Mouse (Mus musculus) stomach, embryonic 15.5 days (tissue): Measurements from ENCODE around the gene Srm. TPM values are rescaled to one million over a fixed set of nuclear protein-coding genes. Genes with fewer than 3 reads are reported as not detected.

ENCODE experiments used
- ATAC-seq: fragments of 200-750 bp; cut with Nextera tagmentation; 2 replicates; pipeline ENCODE4 v1.8.0; 2017; ENCODE audit warnings: low read depth, moderate number of reproducible peaks, moderate TSS enrichment; ENCODE audit not compliant: insufficient read depth, low FRiP score
- H3K27ac ChIP-seq: fragments of 300-500 bp; sonication (generic); 2 replicates; pipeline ENCODE4 v1.5.1; 2015; ENCODE audit warnings: mild to moderate bottlenecking, inconsistent platforms
- H3K27me3 ChIP-seq: fragments of 300-500 bp; sonication (generic); replicated peaks from 2 replicates; pipeline ENCODE4 v1.6.1; 2015; ENCODE audit warnings: inconsistent platforms
- H3K36me3 ChIP-seq: fragments of 300-500 bp; sonication (generic); 2 replicates; pipeline ENCODE4 v1.6.1; 2015; ENCODE audit warnings: inconsistent platforms
- H3K4me1 ChIP-seq: fragments of 300-500 bp; sonication (generic); 2 replicates; pipeline ENCODE4 v1.6.1; 2015; ENCODE audit warnings: inconsistent platforms
- H3K4me2 ChIP-seq: fragments of 300-500 bp; sonication (generic); 2 replicates; pipeline ENCODE4 v1.6.1; 2015; ENCODE audit warnings: mild to moderate bottlenecking, inconsistent platforms
- H3K4me3 ChIP-seq: fragments of 300-500 bp; sonication (generic); replicated peaks from 2 replicates; pipeline ENCODE4 v1.5.1; 2015; ENCODE audit warnings: inconsistent platforms
- H3K9ac ChIP-seq: fragments of 300-500 bp; sonication (generic); 2 replicates; pipeline ENCODE4 v1.6.1; 2015; ENCODE audit warnings: inconsistent platforms
- H3K9me3 ChIP-seq: fragments of 300-500 bp; sonication (generic); 2 replicates; pipeline ENCODE4 v1.6.1; 2016; ENCODE audit warnings: inconsistent platforms
- WGBS: fragments of 180-500 bp; shearing (Covaris S2); methylation state at CpG from one replicate; pipeline ENCODE4 v1.1.7; 2015; 5-methylcytosine and 5-hydroxymethylcytosine counted together
- polyA plus RNA-seq: library from polyadenylated mRNA; unstranded; fragments of >200 nt; fragmentation: Nextera tagmentation; extraction: Ambion mirVana; gene quantifications from 2 replicates; pipeline ENCODE4 v1.2.1, GENCODE M21; 2015

Srm gene
- polyA plus RNA-seq, 1 experiment from 2014 or later = 222 TPM

DNA sequence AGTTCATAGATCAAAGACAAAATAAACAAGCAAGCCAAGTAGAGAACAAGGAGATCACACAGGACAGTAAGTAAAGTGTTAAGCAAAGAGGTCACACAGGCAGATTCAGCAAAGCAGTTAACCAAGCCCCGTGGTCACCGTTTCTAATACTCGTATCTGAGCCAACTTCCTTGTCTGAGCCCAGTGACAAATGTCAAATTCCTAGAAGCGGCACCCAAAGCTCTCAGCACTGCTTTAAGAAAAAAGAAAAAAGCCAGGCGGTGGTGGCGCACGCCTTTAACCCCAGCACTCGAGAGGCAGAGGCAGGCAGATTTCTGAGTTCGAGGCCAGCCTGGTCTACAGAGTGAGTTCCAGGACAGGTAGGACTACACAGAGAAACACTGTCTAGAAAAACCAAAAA, 4.7 kb upstream of the Srm start:
- H3K4me1 ChIP-seq = peaks cover 4% of the 10 kb centered on the region
- 60% methylated on average over 9 of the region's 9 CpGs for WGBS
- H3K36me3 ChIP-seq = peaks cover 12% of the 10 kb centered on the region; the same call in 1 of the 2 replicates
- no peak overlapping the region for H3K4me2 ChIP-seq
- no peak overlapping the region for H3K9ac ChIP-seq
- H3K27me3 ChIP-seq = no peaks in the 10 kb centered on the region
- no peaks in the 10 kb centered on the region for H3K9me3 ChIP-seq
- no peak overlapping the region for H3K27ac ChIP-seq
- H3K4me3 ChIP-seq = no peak overlapping the region
- ATAC-seq = no peak

DNA sequence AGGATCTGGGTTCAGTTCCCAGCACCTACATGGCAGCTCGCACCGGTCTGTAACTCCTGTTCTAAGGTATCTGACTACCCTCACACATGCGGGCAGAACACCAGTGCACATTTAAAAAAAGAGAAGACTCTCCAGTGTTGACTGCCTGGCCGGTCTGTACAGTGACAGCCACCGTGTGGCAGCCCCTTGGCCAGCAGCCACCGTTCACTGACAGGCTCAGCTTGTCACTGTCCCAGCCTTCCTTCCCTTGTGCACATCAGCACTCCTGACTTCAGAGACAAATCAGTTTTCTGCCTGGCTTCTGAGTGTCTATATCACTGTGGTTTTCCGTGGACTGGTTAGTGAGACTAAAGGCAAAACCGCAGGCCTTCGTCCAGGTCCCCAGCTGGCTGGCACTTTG, 2.5 kb upstream of the Srm start:
- Histone ChIP-seq H3K4me2 (no peak overlapping the region), H3K4me3 (no peak overlapping the region), H3K27me3 (no peaks in the 10 kb centered on the region), H3K36me3 (peaks cover 7% of the 10 kb centered on the region; the same call in 1 of the 2 replicates), H3K27ac (no peak overlapping the region), H3K9me3 (no peaks in the 10 kb centered on the region), H3K4me1 (peaks cover 12% of the 10 kb centered on the region), H3K9ac (no peak overlapping the region)
- WGBS = 77% methylated on average over 9 of the region's 9 CpGs
- no peak for ATAC-seq

DNA sequence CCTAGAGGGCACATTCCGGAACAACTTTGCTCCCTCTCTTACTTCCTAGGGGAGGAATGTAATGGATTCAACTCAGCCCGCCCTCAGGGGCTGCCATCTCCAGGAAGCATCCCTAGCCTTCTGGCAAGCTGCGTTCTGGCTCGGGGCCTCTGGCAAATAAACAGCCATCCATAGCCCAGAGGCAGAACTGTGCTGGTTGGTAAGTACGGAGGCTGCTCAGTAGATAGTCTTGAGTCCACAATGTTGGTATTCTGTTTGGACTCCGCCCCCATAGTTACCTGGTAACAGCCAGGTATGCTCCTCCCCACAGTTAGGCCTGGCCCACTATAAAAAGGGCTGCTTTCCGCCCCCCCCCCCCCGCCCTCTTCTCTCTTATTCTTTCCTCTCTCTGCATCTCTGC, 1.7 kb upstream of the Srm start:
- Histone ChIP-seq H3K27ac (no peak overlapping the region), H3K4me2 (no peak overlapping the region), H3K9ac (no peak overlapping the region), H3K9me3 (no peaks in the 10 kb centered on the region), H3K27me3 (no peaks in the 10 kb centered on the region), H3K36me3 (peaks cover 15% of the 10 kb centered on the region), H3K4me3 (no peak overlapping the region), H3K4me1 (peaks cover 12% of the 10 kb centered on the region)
- WGBS = 54% methylated on average over 8 of the region's 8 CpGs
- ATAC-seq = 0 out of 2 replicates have a peak, but pooled peaks have one; percentile 33

DNA sequence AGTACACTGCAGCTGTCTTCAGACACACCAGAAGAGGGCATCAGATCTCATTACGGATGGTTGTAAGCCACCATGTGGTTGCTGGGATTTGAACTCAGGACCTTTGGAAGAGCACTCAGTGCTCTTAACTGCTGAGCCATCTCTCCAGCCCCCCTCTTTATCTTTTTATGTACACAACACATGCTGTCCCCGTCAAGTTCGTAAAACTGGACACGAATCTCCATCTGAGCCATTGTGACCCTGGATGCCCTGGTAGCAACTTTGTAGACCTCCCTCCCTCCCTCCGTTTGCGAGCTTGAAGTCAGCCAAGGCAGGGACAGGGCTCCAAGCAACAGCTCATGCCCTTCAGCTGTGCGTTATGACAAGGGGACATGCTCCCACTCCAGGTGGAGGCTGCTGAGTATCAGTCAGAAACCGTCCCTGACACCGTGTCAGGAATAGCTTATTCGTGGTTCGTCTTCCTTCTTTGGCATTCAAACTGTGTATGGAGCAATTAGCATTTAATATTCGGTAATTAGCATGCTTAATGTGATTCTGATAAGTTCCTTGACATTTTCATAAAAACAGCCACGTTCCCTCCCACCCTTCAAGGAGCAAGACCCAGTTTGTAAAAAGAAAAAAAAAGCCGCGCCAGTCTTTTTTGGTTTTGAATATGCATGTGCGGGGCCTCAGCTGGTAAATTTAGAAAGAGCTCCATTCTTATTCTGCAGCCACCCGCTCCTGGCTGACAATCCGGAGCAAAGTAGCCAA, 707 bp upstream of the Srm start:
- H3K4me3 ChIP-seq = peak overlapping the region; percentile 100
- no peaks in the 10 kb centered on the region for H3K9me3 ChIP-seq
- ATAC-seq = no peak
- WGBS = 3% methylated on average over 18 of the region's 18 CpGs
- peaks cover 25% of the 10 kb centered on the region for H3K36me3 ChIP-seq
- H3K27ac ChIP-seq = peak overlapping the region; percentile 55
- H3K4me2 ChIP-seq = peak overlapping the region; percentile 87
- peaks cover 12% of the 10 kb centered on the region for H3K4me1 ChIP-seq
- H3K27me3 ChIP-seq = no peaks in the 10 kb centered on the region
- peak overlapping the region; percentile 10; the same call in 1 of the 2 replicates for H3K9ac ChIP-seq

DNA sequence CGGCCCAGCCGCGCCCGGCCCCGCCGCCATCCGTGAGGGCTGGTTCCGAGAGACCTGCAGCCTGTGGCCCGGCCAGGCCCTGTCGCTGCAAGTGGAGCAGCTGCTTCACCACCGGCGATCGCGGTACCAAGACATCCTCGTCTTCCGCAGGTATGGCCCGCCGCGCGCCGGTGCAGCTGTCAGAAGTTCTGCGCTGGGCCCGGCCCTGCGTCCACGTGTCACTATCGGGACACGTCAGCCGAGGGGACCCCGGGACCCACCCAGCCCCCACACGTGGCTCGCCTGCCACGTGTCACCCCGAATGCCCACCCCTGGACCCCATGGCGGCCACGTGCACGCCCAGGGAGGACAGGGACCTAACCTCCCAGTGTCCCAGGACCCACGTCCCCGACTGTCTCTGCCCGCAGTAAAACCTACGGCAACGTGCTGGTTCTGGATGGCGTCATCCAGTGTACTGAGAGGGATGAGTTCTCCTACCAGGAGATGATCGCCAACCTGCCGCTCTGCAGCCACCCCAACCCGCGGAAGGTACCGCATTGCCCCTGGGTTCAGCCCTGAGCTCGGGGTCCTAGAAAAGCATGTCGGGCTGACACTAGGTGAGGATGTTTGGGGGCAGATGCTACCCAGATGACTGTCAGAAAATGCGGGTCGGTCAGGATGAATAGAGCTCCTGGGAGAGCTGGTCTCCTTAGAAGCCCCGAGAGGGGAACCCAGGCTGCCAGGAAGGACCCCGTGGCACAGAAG, 506 bp downstream of the Srm start:
- peaks cover 37% of the 10 kb centered on the region for H3K36me3 ChIP-seq
- under 1% methylated on average over 52 of the region's 53 CpGs for WGBS
- H3K9me3 ChIP-seq = no peaks in the 10 kb centered on the region
- H3K4me3 ChIP-seq = peak overlapping the region; percentile 100
- H3K4me2 ChIP-seq = peak overlapping the region; percentile 87
- no peaks in the 10 kb centered on the region for H3K27me3 ChIP-seq
- H3K4me1 ChIP-seq = peaks cover 12% of the 10 kb centered on the region
- ATAC-seq = peak; percentile 5; the same call in 1 of the 2 replicates
- H3K9ac ChIP-seq = peak overlapping the region; percentile 92
- H3K27ac ChIP-seq = peak overlapping the region; percentile 44; the same call in 1 of the 2 replicates

DNA sequence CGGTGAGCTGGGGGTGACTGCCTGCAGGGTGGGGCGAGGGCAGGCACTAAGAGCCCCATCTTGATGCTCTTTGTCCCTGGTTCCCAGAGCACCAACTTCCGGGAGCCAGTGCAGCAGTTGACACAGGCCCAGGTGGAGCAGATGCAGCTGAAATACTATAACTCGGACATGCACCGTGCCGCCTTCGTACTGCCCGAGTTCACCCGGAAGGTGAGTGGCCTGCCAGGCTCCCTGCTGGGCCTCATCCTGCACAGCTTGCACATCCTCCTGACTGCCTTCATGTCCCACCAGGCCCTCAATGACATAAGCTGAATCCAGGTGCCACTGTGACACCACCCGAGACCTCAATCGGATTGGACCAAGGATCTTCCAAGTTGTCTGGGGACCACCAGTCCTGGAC, 2.7 kb downstream of the Srm start:
- peaks cover 53% of the 10 kb centered on the region for H3K36me3 ChIP-seq

DNA sequence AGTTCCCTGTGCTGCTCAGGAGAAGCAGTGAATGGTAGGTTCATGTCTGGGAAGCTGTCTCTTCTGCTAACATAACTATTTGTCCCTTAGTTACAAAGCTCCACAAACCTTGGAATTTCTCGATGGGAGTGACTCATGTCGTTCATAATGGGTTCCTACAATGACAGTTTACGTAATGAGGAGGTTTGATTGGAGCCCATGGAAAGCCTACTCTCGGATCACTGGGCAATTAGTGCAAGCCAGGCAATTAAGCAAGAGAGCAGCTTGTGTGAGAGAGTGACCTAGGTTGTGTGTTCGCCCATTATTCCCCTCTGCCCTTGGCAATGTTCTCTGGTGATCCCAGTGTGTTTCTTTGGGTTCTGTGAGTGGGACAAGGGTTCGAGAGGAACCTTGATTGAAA, 4.6 kb downstream of the Srm start:
- Histone ChIP-seq H3K27me3 (no peaks in the 10 kb centered on the region), H3K36me3 (peaks cover 57% of the 10 kb centered on the region), H3K4me3 (no peak overlapping the region), H3K4me2 (no peak overlapping the region), H3K9me3 (no peaks in the 10 kb centered on the region), H3K27ac (no peak overlapping the region), H3K9ac (no peak overlapping the region), H3K4me1 (0 out of 2 replicates have a peak, but pooled peaks cover 8% of the 10 kb centered on the region)
- no peak for ATAC-seq
- 79% methylated on average over 6 of the region's 6 CpGs for WGBS

More for the DNA sequence above, 2.7 kb downstream of the Srm start:
- Histone ChIP-seq H3K27ac (no peak overlapping the region), H3K4me3 (no peak overlapping the region), H3K4me1 (peaks cover 12% of the 10 kb centered on the region), H3K9ac (no peak overlapping the region), H3K4me2 (no peak overlapping the region), H3K9me3 (no peaks in the 10 kb centered on the region), H3K27me3 (no peaks in the 10 kb centered on the region)
- WGBS = 95% methylated on average over 11 of the region's 11 CpGs
- no peak for ATAC-seq

DNA sequence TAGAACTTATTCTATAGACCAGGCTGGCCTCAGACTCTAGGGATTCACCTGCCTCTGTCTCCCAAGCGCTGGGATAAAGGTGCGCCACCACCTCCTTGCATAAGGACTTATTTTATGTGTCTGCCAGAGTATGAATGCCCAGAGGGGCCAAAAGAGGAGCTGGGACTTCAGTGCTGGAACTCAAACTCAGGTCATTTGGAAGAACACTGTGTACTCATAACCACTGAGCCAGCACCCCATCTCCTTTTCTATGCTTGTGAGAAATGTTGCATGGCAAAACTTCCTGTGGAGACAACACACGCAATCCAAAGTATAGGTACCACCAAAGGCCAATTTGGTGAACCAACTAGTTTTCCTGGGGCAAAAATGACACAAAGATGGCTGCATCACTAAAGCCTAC, 5.4 kb downstream of the Srm start:
- no peaks in the 10 kb centered on the region for H3K9me3 ChIP-seq
- no peak overlapping the region for H3K4me3 ChIP-seq
- no peak overlapping the region for H3K27ac ChIP-seq
- H3K27me3 ChIP-seq = no peaks in the 10 kb centered on the region
- ATAC-seq = no peak
- no peak overlapping the region for H3K9ac ChIP-seq
- H3K4me2 ChIP-seq = no peak overlapping the region
- H3K36me3 ChIP-seq = peaks cover 57% of the 10 kb centered on the region
- 95% methylated on average over 3 of the region's 3 CpGs for WGBS
- H3K4me1 ChIP-seq = 0 out of 2 replicates have a peak, but pooled peaks cover 8% of the 10 kb centered on the region

DNA sequence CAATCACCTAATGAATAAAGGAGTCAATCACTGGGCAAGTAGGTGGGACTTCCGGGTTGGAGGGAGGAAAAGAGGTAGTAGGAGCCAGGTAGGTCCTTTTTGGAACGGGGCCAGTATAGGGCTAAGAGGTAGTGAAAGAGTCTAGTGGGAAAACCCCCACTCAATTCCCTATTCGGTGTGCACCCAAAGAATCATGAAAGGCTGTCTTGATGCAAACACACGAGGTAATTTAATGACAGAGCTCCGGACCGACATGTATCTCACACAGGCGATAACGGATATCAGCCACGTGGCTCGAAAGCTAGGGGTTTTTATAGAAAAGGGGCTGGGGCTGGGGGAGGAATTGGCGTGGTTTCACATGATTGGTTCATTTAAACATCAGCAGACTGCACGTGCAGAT, 7.5 kb downstream of the Srm start:
- Histone ChIP-seq H3K4me3 (no peak overlapping the region), H3K36me3 (peaks cover 49% of the 10 kb centered on the region), H3K9ac (no peak overlapping the region), H3K27ac (no peak overlapping the region), H3K9me3 (no peaks in the 10 kb centered on the region), H3K4me2 (no peak overlapping the region), H3K4me1 (no peaks in the 10 kb centered on the region), H3K27me3 (no peaks in the 10 kb centered on the region)
- ATAC-seq = no peak
- 91% methylated on average over 12 of the region's 12 CpGs for WGBS

DNA sequence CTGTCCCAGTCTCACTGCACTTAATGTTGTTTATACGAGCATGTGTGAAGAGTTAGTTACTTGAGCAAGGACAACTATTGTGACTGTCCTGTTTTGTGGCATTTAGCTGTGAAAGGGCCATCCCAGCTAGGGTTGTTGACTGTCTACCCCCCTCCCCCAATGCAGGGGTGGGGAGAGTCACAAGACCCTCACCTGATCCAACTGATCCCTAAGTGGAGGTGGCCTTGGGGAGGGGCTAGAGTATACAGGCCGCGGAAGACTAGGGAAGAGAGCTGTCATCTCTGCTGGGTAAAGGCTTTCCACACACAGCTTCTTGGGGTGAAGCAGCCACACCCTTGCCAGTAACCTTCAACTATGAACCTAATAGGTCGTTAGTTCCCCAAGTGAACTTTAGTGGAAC, 9.0 kb downstream of the Srm start:
- Histone ChIP-seq H3K4me1 (no peaks in the 10 kb centered on the region), H3K36me3 (peaks cover 34% of the 10 kb centered on the region), H3K27me3 (no peaks in the 10 kb centered on the region), H3K9me3 (no peaks in the 10 kb centered on the region), H3K4me2 (no peak overlapping the region), H3K4me3 (no peak overlapping the region), H3K9ac (no peak overlapping the region), H3K27ac (no peak overlapping the region)
- ATAC-seq = no peak
- 79% methylated on average over 4 of the region's 4 CpGs for WGBS

DNA sequence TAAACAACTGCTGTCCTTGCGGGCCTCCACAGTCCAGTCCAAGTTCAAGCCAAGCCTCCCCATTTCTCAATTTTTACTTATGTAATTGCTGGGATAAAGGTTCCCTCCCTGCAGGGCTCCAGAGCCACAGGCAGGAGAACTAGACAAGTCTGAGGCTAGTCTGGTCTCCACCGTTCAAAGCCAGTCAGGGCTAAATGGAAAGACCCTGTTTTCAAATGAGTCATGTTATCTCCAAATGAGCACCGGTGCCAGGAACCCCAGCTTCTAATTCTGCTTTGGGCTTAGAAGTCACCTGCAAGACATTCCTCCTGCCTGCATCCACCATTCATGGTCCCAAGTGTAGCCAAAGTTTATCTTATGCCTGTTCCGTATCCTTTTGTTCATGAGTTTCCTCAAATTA, 10.6 kb downstream of the Srm start:
- H3K4me3 ChIP-seq = no peak overlapping the region
- 72% methylated on average over 4 of the region's 4 CpGs for WGBS
- H3K9ac ChIP-seq = no peak overlapping the region
- no peak overlapping the region for H3K4me2 ChIP-seq
- no peak overlapping the region for H3K27ac ChIP-seq
- no peaks in the 10 kb centered on the region for H3K4me1 ChIP-seq
- peaks cover 19% of the 10 kb centered on the region for H3K36me3 ChIP-seq
- no peaks in the 10 kb centered on the region for H3K9me3 ChIP-seq
- ATAC-seq = no peak
- H3K27me3 ChIP-seq = no peaks in the 10 kb centered on the region
